Mouse (Mus musculus) adrenal gland (tissue): Measurements from ENCODE around the gene Hspg2.

Source experiments
- intact Hi-C: fragments of 180-260 bp; cut with DNase I; formaldehyde crosslinking; loops from one replicate; pipeline ENCODE4 v1.15.1; 2025

Hspg2 gene

DNA sequence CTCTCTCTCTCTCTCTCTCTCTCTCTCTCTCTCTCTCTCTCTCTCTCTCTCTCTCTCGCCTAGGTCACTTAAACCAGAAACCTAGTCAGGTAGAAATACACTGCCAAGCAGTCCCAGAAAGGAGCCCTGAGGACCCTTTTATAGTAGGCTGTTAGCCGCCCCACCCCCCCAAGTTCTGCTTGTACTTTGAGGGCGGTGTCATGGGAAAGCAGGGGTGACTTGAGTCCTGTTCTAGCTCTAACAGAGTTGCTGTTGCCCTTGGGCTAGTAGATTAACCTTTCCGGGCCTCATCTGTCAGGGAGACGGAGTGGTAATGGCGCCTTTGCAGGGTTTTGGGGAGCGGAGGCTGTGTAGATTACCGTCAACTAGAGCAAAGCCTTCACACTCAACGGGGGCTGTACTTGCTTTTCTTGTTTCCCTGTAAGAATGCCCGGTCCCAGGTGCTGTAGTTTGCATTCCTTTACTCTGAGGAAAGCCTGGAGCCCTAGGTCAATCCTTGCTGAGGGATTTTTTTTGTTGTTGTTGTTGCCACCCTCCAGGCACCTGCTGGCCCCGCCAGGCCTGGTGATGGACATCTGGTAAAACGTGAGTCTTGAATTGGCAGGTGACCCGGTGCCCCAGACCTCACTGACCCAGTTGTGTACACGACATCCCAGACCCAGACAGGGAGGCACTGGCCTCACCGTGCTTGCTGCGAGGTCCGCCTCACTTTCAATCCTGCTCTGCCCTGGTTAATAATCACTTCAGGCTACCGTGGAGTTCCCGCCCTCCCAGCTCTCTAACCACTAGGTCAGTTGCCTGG lies 11.8 kb downstream of the Hspg2 start:
- intact Hi-C loops: no loop called here

DNA sequence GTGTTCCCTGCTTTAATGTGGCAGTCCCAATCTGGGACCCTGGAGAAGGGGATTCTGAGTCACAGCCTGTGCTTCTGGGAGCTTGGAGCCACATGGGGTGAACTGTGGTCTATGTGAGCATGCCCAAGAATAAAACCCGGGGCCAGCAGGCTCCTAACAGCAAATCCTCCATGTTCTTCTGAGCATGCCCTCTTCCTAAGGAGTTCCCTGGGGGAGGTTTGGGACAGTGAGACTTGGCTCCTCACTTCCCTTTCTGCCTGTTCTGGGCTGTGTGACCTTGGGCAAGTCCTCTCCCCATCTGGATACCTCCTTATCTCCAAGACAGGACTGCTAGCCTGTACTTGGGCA lies 12.4 kb downstream of the Hspg2 start:
- intact Hi-C loops: no loop called here

DNA sequence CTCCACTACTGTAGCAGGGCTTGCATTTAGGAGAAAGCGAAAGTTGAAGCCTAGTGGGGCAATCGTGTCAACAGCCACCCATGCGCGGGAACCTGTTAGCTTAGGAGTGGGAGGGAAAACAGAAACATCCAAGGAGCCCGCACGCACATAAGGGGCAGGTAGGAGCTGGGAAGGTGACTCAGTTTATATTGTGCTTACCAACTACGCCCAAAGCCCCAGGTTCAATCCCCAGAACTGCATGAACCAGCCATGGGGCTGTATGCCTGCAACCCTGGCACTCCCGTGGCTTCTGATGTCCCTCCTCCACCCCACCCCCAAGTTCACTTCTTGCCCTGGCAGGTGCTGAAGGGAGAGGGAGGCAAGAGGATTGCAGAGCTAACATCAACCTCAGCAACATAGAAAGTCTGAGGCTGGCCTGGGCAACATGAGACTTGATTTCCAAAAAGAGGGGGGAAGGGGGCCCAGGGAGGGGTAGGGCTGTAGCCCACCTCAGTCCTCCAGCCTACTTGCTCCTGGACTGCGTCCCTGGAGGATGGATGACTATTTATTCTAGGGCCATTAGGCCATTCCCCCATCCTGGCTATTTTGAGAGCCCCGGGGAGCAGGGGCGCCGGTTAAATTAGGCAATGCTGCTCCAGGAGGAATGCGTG lies 12.9 kb downstream of the Hspg2 start:
- intact Hi-C loops: no loop called here

DNA sequence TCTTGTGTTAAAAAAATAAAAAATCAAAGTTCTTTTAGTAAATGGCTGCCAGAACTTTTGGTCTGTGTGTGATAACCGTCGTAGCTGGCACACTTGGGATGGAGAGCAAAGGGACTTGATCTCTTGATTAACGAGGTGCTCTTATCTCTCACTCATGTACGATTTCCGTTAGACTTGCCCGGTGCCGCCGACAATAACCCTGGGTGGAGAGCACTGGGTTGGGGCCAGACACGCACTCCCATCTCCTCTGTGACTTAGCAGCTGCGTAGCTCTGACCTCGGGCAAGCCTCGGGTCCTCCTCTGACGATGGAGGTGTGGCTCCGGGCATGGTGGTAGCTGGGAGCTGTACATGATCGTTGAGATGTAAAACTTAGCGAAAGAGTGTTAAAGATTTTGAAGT lies 15.3 kb downstream of the Hspg2 start:
- intact Hi-C loops: no loop called here

DNA sequence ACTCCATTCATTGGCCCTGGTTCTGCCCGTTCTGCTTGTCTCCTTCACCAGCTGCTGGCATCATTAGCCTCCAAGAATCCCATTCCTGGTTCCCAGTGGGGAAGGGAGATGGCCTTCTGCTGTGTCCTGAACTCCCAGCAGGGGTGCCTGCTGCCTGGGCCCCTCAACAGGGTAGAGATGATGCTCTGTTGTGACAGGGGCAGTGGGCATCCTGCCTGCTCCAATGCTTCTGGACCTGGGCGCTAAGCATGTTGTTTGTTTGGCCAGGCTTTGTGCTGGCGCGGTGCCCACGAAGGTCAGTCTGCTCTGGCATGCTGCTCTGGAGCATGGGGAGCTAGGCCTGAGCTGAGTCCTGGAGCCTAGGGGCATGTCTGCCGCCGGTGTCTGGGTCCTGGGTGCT lies 16.0 kb downstream of the Hspg2 start:
- intact Hi-C loops: no loop called here

DNA sequence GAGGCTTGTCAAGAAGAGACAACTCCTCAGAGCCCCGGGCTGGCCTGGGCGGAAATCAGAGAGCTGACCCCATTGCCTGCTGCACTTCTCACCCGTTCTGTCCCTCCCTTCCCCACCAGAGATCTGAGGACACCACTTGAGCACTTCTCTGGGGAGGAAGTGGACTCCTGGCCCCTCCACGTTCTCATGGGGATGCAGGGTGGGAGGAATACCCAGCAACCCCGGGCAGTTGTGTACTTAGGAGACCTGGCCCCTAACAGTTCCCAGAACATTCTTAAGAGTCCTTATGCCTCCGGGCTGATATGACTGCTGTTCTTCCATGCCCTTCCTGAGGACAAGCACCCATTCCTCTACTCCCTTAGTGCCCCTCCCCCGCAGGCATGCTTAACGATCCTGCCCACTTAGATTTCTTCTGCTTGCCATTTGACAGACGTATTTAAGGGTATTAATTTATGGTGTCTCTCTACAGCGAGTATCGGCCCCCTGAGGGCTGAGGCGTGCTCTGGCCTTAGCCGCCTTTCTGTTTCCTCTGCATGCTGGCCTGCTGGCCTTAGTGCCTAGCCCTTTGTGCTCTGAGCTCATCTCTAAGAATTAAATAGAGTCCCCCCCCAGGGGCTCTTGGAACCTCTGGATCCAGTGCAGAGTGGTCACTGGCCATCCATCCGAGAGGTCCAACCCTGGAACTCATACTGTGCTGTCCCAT lies 16.8 kb downstream of the Hspg2 start:
- intact Hi-C loops: no loop called here

DNA sequence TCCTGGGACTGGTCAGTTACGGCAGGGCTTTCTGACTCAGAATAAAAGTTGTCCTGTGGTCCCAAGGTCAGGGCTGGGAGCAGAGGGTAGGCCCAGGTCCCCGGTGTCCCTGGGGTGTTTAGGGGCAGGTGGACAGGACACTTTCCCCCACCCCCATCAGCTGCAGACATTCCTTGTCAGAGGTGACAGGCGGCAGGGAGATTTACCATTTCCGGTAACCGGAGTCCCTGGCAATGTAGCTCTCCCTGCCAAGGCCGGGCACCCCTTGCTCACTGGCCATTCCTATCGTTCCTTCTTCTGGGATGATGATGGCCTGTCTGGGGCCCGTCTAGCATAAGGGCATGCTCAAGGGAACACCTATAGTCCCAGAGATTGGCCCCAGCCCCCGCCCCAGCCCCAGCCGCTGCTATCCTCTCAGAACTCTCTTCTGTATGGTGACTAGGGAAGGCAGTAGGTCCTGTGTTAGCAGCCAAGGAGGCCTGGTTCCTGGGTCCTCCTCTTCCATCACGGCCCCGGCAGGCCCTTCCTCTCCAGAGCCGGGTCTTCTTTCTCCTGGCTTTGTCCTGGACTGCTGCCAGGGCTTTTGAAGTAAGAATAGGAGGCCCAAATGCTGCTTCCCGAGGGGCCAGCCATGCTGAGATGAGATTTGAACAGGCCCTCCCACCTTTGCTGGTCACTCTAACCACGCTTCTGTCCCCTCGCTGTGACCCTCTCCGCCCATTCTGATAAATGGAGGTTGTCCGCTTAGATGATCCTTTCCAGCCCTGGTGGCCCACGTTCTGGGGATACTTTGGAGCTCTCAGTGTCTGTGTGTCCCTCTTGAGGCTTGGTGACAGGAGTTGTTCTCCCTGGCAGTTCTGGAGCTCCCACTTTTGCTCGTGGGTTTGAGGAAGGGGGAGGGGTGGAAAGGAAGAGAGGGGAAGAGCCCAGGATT lies 17.8 kb downstream of the Hspg2 start:
- intact Hi-C loops: no loop called here

DNA sequence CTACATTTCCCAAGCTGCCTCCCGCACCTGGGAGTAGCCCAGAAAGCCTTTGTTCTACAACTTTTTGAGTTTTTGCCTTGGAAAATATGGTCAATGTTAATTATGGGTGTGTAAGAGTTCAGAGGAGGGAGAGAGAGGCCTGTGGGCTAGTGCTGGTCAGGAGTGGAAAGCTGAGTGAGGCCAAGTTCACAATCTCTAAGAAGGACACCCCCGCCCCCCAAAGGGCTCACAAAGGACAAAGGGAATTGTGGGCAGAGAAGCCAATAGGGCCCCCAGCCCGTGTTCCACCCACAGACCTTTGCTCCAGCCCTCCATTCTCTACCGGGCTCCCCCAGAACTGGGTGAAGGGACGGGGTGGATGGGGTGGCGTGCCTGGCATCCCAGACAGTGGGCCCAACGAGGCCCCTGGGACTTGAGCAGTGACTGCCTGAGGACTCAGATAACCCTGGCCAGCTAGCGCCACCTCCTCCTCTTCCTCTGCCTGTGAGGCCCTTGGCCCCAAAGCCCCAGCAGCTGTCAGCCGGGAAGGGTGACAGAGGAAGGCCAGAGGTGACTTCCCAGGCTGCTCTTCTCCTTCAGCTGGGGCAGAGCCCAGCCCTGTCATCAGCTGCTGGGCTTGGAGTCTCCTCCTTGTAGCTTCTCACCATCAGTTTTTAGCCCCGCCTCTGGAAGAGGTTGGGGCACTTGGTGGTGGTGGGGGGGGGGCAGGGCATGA lies 18.9 kb downstream of the Hspg2 start:
- intact Hi-C loops: no loop called here

DNA sequence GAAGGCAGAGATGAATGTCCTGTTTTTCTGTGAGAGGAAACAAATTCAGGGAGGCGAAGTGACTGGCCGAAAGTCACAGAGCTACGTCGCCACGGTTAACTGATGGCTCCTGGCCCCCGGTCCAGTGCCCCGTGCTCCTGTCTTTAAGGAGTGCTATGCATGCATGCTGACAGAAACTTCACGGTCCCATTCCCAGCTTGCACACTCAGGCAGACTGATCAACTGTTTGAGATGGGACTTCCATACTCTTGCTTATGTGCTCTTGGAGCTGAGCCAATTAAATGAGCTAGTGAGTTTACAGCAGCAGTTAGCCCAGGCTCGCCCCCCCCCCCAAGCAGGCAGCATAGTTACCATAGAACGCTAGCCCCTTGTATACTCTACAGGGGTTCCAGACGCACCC lies 19.5 kb downstream of the Hspg2 start:
- intact Hi-C loops: no loop called here

DNA sequence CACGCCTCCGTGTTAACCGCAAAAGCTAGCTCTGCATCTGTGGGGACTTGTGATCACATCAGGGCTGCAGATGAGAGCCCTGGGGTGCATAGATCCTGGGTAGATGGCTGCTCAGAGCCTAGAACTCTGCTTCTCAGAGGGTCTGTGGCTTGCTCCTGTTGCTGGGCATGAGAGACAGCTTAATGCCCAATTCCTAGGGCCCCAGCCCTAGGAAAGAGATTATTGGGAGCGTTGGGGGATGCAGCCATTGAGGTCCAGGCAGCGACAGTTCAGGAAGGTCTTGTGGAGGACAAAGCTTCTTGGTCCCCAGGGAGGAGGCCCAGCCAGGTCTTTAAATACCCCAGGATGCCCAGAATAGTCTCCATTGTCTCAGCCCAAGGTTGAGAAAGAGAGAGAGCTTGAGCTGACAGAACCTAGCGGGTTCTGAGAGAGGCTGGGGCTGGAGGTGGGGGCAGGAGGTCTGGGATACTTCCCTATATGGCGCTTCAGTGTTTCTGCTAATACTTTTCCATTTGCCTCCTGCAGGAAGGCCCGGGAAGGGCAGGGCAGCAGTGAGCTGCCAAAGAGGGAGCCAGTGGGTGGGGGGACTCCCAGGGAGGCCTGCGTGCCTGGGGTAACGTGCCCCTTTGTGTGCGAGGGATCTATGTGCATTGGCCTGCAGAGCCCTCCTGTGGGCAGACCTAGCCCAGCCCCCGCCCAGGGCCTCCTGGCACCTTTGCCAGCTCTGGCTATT lies 20.2 kb downstream of the Hspg2 start:
- intact Hi-C loops: no loop called here

DNA sequence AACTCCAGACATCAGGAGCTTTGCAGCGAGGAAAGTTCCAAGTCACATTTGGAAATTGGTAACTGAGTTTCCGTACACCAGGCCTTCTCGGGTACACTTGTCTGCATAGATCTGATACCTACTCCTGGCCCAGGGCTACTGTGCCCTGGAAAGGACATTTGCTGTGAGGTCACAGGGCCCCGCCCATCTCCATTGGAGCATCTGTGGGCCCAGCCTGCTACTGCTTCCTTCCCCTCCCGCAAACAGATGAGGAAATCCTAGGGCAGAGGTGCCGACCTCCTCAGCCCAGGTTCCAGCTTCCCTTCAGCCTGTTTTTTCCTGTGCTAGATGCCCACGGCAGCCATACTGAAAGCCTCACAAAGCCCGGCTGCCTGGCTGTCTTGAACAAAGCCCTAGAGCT lies 21.4 kb downstream of the Hspg2 start:
- intact Hi-C loops: no loop called here

DNA sequence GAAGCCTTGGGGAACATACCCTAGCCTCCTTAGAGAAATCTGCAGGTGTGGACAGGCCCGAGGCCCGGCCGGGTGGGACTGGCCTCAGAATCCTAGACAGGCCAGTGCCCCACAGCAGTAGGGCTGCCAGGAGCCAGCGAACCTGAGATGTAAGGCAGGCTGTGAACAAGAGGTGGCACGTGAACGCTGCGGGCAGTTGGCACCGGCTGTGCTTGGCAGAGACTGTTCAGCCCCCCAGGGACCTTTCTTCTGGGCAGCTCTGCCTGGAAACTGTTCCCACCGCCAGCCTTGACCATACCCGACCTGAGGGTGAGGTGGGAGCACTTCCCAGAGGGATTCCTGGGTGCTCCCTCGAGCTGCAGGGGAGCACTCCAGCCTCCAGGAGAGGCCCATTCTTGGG lies 24.0 kb downstream of the Hspg2 start:
- intact Hi-C loops: no loop called here

DNA sequence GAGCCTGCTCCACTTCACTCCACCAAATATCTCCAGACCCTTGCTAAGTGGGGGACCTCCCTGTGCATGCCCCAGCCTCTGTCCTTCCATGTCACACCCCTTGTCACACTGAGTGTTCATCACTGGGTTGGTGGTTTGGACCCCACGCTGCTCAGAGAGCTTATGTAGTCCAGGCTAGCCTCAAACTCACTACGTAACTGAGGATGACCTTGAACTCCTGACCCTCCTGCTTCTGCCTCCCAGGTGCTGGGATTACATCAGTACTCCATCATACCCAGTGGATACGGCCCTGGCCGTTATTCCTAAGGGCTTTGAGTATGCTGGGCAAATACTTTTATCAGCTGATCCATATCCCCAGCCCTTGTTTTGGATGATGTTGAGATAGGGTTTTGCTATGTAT lies 24.6 kb downstream of the Hspg2 start:
- intact Hi-C loops: no loop called here

DNA sequence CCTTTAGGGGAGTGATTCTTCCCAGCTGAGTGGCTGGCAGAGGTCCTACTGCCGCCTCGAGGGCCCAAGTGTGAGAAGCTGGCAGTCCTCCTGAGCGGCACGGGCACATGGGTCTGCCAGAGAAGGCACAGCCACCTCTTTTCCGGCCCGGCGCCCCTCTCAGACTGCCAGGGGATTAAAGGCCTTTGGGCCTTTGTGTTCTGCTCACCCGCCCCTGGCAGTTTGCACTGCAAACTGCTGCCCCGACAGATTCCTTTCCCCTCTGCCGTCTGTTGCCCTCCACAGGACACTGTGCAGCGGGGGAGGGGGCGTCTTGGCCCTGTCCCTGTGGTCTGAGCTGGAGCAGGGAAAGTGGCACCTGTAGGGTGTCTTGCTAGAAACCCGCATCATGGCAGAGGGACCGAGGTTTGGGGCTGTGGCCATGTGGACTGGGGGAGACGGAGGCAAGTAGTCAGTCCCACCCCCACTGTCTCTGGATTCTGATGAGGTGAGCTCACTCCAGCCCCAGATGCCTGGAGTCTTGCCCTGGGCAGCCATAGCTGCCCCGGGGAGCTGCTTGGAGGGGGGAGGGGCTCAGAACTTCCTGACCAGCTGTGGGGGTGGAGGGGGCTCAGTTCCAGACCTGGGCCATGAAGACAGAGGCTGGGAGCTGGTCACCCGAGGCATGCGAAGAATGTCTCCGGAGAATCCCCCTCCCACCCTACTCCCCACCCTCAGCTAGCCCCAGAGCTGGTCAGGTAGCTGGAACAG lies 26.4 kb downstream of the Hspg2 start:
- intact Hi-C loops: no loop called here

DNA sequence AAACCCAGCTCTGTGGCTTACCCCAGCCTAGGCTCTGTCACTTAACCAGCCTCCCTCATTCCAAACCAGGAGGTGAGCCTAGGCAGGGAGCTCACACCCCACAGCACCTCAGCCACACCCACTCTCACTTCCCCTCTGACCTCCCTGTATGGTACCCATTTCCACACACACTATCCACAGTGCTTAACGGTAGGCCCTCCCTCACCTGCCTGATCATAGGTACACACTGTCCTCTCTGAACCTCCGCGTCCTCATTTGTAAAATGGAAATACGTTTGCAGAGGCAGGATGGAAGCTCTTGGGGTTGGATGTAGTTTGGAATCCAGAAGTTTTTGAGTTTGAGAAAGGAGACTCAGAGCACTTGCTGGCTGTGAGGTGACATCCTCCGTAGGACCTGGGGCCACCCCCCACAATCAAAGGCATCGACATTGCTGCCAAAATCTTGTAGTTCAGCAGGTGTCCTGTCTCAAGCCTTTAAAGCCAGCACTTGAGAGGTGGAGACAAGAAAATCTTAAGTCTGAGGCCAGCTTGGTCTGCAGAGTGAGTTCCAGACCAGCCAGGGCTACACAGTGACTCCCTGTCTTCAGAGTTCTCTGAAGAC lies 27.0 kb downstream of the Hspg2 start:
- intact Hi-C loops: no loop called here

DNA sequence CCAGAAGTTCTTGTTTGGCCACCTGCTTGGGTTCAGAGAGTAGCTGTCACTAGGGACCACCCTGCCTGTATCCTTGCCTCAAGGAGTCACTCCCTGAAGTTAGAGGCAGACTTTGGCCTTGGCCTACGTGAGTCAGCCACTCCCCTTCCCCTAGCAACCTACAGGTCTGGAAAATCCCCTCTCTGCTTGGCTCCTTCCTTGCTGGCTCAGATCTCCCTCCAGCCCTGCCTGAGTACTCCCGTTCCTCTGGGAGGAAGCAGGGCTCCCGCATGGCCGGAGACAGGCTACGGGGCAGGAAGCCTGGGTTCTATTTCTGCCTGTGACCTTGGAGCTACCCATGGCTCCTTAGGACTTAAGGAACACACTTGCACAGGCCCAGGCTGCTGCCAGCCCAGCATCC lies 28.8 kb downstream of the Hspg2 start:
- intact Hi-C loops: no loop called here

DNA sequence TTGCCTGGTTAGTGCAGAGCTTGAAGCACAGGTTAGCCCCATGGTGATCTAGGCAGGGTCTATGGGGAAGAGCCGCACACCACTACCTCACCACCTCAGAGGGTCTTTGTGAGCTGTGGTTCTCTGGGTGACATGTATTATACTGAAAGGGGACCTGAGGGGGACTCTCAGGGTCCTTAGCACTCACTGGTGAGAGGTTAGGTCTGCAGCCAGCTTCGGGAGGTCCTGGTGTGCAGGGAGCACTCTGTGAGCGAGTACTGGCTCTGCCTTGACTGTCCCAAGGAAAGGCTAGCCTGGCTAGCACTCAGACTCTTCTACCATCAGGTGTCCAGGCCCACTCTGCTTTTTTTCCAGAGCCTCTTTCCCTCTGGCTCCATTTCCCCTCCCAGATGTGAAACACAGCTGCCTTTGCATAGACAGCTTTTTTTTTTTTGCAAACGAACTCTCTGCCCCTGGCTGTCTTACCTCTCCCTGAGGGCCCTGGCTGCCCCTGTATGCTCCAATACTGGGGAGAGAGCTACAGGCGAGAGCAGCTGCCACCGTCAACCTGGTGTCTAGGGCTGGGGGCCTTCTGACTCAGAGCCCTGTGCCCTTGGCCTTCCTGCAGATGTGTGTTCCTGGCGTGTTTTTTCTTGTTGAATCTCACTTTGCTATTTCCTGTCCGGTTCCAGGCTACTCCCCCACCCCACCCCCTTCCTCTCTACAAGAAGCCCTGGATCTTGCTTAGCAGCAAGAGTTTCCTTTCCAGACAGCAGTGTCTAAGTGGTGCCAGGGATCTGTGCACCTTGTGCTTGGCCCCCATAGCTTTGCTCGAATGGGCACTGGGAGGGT lies 29.5 kb downstream of the Hspg2 start:
- intact Hi-C loops: no loop called here
